Mouse (Mus musculus) liver, embryonic 14.5 days (tissue): ENCODE data around the gene Kdm2b. TPM values are rescaled to one million over a fixed set of nuclear protein-coding genes. Genes with fewer than 3 reads are reported as not detected.
A peak's percentile ranks its signal among the peaks of the same experiment; 100 is the strongest.

Source experiments
- ATAC-seq: fragments of 200-750 bp; cut with Nextera tagmentation; 2 replicates; pipeline ENCODE4 v1.8.0; 2017; ENCODE audit warnings: moderate number of reproducible peaks, mild to moderate bottlenecking, moderate library complexity; ENCODE audit not compliant: insufficient read depth
- DNase-seq, 3 experiments: peaks; one replicate each; pipeline ENCODE4 v3.0.0-alpha.2; 2012 to 2013; ENCODE audit warnings: low read depth in 3 of 3, low spot score in 3 of 3
- H3K27ac ChIP-seq: fragments of 300-500 bp; sonication (generic); 2 replicates; pipeline ENCODE4 v1.5.1; 2014; ENCODE audit warnings: moderate library complexity, mild to moderate bottlenecking, control low read depth, inconsistent platforms
- H3K27me3 ChIP-seq: fragments of 300-500 bp; sonication (generic); 2 replicates; pipeline ENCODE4 v1.6.1; 2014; ENCODE audit warnings: mild to moderate bottlenecking, low read length, moderate library complexity; ENCODE audit not compliant: control insufficient read depth, insufficient read depth
- H3K36me3 ChIP-seq: fragments of 300-500 bp; sonication (generic); replicated peaks from 2 replicates; pipeline ENCODE4 v1.6.1; 2014; ENCODE audit warnings: low read depth; ENCODE audit not compliant: control insufficient read depth, insufficient read depth
- H3K4me1 ChIP-seq, 2 experiments: fragments of 200-500 bp in 1 of 2; fragments of 300-500 bp in 1 of 2; sonication (generic) in 1 of 2; replicated peaks; 2 replicates each; pipeline ENCODE4 v1.6.1; 2012 to 2014; ENCODE audit warnings: antibody characterized with exemption in 1 of 2, inconsistent platforms in 1 of 2, low read length in 1 of 2; ENCODE audit not compliant: control insufficient read depth in 2 of 2, insufficient read depth in 2 of 2
- H3K4me2 ChIP-seq: fragments of 300-500 bp; sonication (generic); 2 replicates; pipeline ENCODE4 v1.6.1; 2014; ENCODE audit warnings: low read depth, mild to moderate bottlenecking, control low read depth, moderate library complexity
- H3K4me3 ChIP-seq, 2 experiments: fragments of 200-500 bp in 1 of 2; fragments of 300-500 bp in 1 of 2; sonication (generic) in 1 of 2; 2 replicates each; pipeline ENCODE4 v1.5.1; 2012 to 2014; ENCODE audit warnings: low read depth in 2 of 2, low read length in 2 of 2, mild to moderate bottlenecking in 2 of 2, control low read depth in 1 of 2, inconsistent platforms in 1 of 2, moderate library complexity in 1 of 2; ENCODE audit not compliant: insufficient read depth in 1 of 2
- H3K9ac ChIP-seq: fragments of 300-500 bp; sonication (generic); replicated peaks from 2 replicates; pipeline ENCODE4 v1.6.1; 2014; ENCODE audit warnings: mild to moderate bottlenecking, control low read depth, moderate library complexity
- H3K9me3 ChIP-seq: fragments of 300-500 bp; sonication (generic); 2 replicates; pipeline ENCODE4 v1.6.1; 2016; ENCODE audit warnings: low read length, mixed read lengths; ENCODE audit not compliant: control insufficient read depth
- CTCF ChIP-seq: IDR thresholded peaks from 2 replicates; pipeline ENCODE4 v1.5.1; 2016; ENCODE audit warnings: antibody characterized with exemption, low read depth, control low read depth
- EP300 ChIP-seq: IDR thresholded peaks from 2 replicates; pipeline ENCODE4 v1.6.1; 2016; ENCODE audit warnings: antibody characterized with exemption, low read depth
- WGBS: fragments of 180-500 bp; shearing (Covaris S2); extraction: QIAGEN DNeasy Blood & Tissue Kit; methylation state at CpG from one replicate; pipeline ENCODE4 v1.1.7; 2014; ENCODE audit not compliant: insufficient replicate concordance; 5-methylcytosine and 5-hydroxymethylcytosine counted together
- polyA plus RNA-seq, 2 experiments: library from polyadenylated mRNA; depleted of rRNA in 1 of 2; stranded (reverse) in 1 of 2; unstranded in 1 of 2; fragments of >200 nt; fragmentation: Nextera tagmentation in 1 of 2; extraction: Ambion mirVana in 1 of 2; gene quantifications; 2 replicates each; pipeline versions ENCODE4 v1.2.1 to v1.2.3; 2012 to 2014

Kdm2b gene
- polyA plus RNA-seq, 2 experiments, result 10.0 to 11.7 TPM

DNA sequence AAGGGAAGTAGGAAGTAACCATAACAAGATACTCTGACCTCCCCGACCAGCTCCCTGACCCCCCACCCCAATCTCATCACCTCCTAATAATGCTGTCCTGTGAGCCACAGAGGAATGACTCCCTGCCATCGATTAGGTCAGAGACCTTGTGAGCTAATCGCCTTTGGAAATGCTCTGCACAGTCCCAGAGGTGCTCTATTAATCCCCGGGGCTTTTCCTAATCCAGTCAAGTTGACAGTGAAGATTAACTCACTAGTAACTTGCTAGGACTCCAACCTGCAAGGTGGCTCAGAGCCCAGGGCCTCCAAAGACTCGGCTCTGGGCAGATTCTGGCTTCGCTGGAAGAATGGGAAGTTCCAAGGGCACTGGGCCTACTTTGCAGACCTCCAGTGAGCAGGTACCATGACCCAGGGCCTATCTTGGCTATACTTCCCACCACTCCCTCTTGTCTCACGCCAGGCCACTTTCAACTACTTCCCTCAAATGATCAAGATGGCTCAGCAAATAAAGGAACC, 44.1 kb upstream of the Kdm2b start:
- Histone ChIP-seq H3K36me3 (no peaks in the 10 kb centered on the region), H3K4me2 (no peak overlapping the region), H3K27ac (no peak overlapping the region), H3K27me3 (no peaks in the 10 kb centered on the region), H3K4me1 (peaks cover 11 to 17% of the 10 kb centered on the region in 2 experiments), H3K4me3 (no peak overlapping the region), H3K9ac (no peak overlapping the region), H3K9me3 (no peaks in the 10 kb centered on the region)
- TF ChIP-seq CTCF, result no peak
- TF ChIP-seq EP300, result no peak
- DNase-seq (no peak), ATAC-seq (no peak)
- WGBS, result 61% methylated on average over 7 of the region's 7 CpGs

GRCm38 (mm10) chr5:123031312-123031711, 41.7 kb upstream of the Kdm2b start:
- H3K27me3 ChIP-seq, result no peaks in the 10 kb centered on the region
- no peak overlapping the region for H3K4me3 ChIP-seq
- H3K9me3 ChIP-seq, result no peaks in the 10 kb centered on the region
- WGBS, result 78% methylated on average over 3 of the region's 3 CpGs
- no peak overlapping the region for H3K9ac ChIP-seq
- H3K4me1 ChIP-seq, result peaks cover 9 to 19% of the 10 kb centered on the region in 2 experiments
- no peak for DNase-seq
- no peaks in the 10 kb centered on the region for H3K36me3 ChIP-seq
- TF ChIP-seq CTCF (peak; percentile 30), EP300 (no peak)
- H3K4me2 ChIP-seq, result no peak overlapping the region
- no peak for ATAC-seq
- H3K27ac ChIP-seq, result no peak overlapping the region

DNA sequence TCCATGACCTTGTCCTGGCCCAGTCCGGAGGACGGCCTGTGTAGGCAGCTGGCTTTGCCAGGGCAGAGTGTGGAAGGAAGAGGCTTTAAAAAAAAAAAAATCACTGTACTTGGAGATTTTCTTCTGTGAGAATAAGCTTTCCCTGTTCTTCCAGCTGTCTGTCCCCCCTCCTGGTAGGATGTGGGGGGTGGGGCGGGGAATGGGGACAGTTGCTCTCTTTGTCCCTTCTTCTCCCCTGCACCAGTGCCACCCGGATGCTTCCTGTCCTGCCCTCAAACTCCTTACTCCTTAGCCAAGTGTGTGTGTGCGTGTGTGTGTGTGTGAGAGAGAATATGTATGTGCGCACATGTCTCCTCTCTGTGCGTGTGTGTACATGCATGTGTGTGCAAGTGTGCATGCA, 40.1 kb upstream of the Kdm2b start:
- peaks cover under 1 to 8% of the 10 kb centered on the region in 2 experiments for H3K4me1 ChIP-seq
- no peak overlapping the region for H3K9ac ChIP-seq
- no peaks in the 10 kb centered on the region for H3K36me3 ChIP-seq
- H3K27me3 ChIP-seq, result no peaks in the 10 kb centered on the region
- no peak overlapping the region for H3K4me2 ChIP-seq
- no peaks in the 10 kb centered on the region for H3K9me3 ChIP-seq
- H3K4me3 ChIP-seq, result no peak overlapping the region
- WGBS, result 74% methylated on average over 7 of the region's 7 CpGs
- no peak for DNase-seq
- ATAC-seq, result no peak
- no peak for TF ChIP-seq EP300
- no peak overlapping the region for H3K27ac ChIP-seq

GRCm38 (mm10) chr5:123027436-123027835, 37.8 kb upstream of the Kdm2b start:
- peaks cover 0 to 8% of the 10 kb centered on the region in 2 experiments; a peak in 3 of 4 replicates for H3K4me1 ChIP-seq
- no peaks in the 10 kb centered on the region for H3K9me3 ChIP-seq
- H3K9ac ChIP-seq, result no peak overlapping the region
- 33% methylated on average over 6 of the region's 6 CpGs for WGBS
- TF ChIP-seq EP300, result no peak
- no peak for TF ChIP-seq CTCF
- no peak overlapping the region for H3K4me3 ChIP-seq
- H3K27me3 ChIP-seq, result no peaks in the 10 kb centered on the region
- H3K4me2 ChIP-seq, result no peak overlapping the region
- ATAC-seq, result no peak
- no peak for DNase-seq
- no peaks in the 10 kb centered on the region for H3K36me3 ChIP-seq
- no peak overlapping the region for H3K27ac ChIP-seq

DNA sequence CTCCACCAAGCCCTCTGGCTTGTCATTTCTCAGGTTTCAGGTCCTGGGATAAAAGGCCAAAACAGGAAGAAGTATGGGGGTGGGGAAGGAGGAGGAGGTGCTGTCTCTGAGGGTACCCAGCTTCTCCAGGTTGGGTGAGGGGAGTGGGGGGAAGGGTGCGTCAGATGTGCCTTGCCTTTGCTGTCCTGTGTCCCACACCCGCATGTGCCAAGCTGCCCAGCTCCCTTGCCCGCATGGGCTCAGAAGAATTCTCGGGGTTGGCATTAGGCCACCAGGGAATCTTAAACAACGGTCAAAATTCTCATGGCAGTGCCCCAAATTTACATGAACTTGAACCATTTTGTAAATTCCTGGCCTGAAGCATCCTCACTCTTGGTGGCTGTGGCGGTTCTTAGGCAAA, 36.8 kb upstream of the Kdm2b start:
- Histone ChIP-seq H3K4me2 (no peak overlapping the region), H3K27ac (no peak overlapping the region), H3K27me3 (no peaks in the 10 kb centered on the region), H3K4me3 (no peak overlapping the region), H3K4me1 (peaks cover 0 to 8% of the 10 kb centered on the region in 2 experiments; a peak in 3 of 4 replicates), H3K9me3 (no peaks in the 10 kb centered on the region), H3K36me3 (no peaks in the 10 kb centered on the region), H3K9ac (no peak overlapping the region)
- 71% methylated on average over 6 of the region's 6 CpGs for WGBS
- ATAC-seq (no peak), DNase-seq (no peak)
- TF ChIP-seq CTCF (no peak), EP300 (no peak)
